Mouse (Mus musculus): ENCODE results near the gene Siah1a. TPM values are rescaled to one million over a fixed set of nuclear protein-coding genes. Genes with fewer than 3 reads are reported as not detected.

Siah1a gene
- polyA plus RNA-seq (2012; rRNA removed): 36.0 and 37.2 TPM in 2 replicates

GRCm38 (mm10) chr8:86745221-86745934 is at the start of gene Siah1a, which contains the start of gene Gm10638:
Siah1a (minus strand) TSS chr8:86745934.
Gm10638 (plus strand) TSS chr8:86745699.
- Histone ChIP-seq H3K4me3 (replicated peaks; ENCODE audit: insufficient read depth, low read depth, low read length) (peak within 1 kb of the TSS; percentile 97), H3K27me3 (ENCODE audit: control insufficient read depth, insufficient read depth, low read length) (no peaks in the 10 kb centered on the region), H3K4me1 (ENCODE audit: control insufficient read depth, insufficient read depth, low read length) (peaks cover 8% of the 10 kb centered on the region; the same call in 1 of the 2 replicates), H3K27ac (ENCODE audit: insufficient read depth, low read length) (peak within 1 kb of the TSS; percentile 85)
- DNase-seq: peak; percentile 71 to 81
- WGBS: under 1% methylated on average over 42 of the region's 88 CpGs
- TF ChIP-seq POLR2A (IDR thresholded peaks at IDR 0.05; ENCODE audit: borderline replicate concordance, insufficient read depth, low read length) (peak; percentile 16; the same call in 1 of the 2 replicates), CTCF (IDR thresholded peaks at IDR 0.05; ENCODE audit: borderline replicate concordance, insufficient read depth, low read depth, low read length) (no peak)

- no peak for DNase-seq
- Histone ChIP-seq H3K4me3 (replicated peaks; ENCODE audit: insufficient read depth, low read depth, low read length) (no peak overlapping the region), H3K27me3 (ENCODE audit: control insufficient read depth, insufficient read depth, low read length) (no peaks in the 10 kb centered on the region), H3K4me1 (ENCODE audit: control insufficient read depth, insufficient read depth, low read length) (no peaks in the 10 kb centered on the region), H3K27ac (ENCODE audit: insufficient read depth, low read length) (no peak overlapping the region)
- WGBS: 50% methylated on average over 6 of the region's 6 CpGs
- no peak for TF ChIP-seq POLR2A (IDR thresholded peaks at IDR 0.05; ENCODE audit: borderline replicate concordance, insufficient read depth, low read length)
- TF ChIP-seq CTCF (IDR thresholded peaks at IDR 0.05; ENCODE audit: borderline replicate concordance, insufficient read depth, low read depth, low read length): no peak
Measured at GRCm38 (mm10) chr8:86794716-86795115, 49.0 kb upstream of the Siah1a start.

GRCm38 (mm10) chr8:86791542-86791941 is 45.8 kb upstream of the Siah1a start:
- 81% methylated on average over 6 of the region's 6 CpGs for WGBS
- TF ChIP-seq POLR2A (IDR thresholded peaks at IDR 0.05; ENCODE audit: borderline replicate concordance, insufficient read depth, low read length): no peak
- TF ChIP-seq CTCF (IDR thresholded peaks at IDR 0.05; ENCODE audit: borderline replicate concordance, insufficient read depth, low read depth, low read length): no peak

DNA sequence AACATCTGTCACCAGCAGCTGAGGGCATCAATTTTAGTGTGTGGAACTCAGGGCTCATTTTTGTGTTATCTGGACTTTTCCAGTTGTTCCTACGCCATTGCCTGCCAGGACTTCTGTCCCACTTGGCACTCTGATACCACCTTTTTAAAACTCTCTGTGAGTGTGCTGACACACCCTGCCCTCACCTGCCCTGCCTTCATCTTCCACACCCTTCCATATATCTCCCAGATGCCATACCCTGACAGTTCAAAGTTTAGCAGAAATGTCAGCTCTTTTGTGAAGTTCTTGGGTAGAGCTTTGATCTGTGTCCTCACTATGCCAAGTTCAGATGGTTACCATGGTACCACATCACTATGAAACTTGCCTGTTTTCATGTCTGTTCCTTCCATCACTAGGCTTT is 43.8 kb upstream of the Siah1a start:
- H3K4me1 ChIP-seq (ENCODE audit: control insufficient read depth, insufficient read depth, low read length): no peaks in the 10 kb centered on the region
- 69% methylated on average over 1 of the region's 1 CpGs for WGBS
- no peaks in the 10 kb centered on the region for H3K27me3 ChIP-seq (ENCODE audit: control insufficient read depth, insufficient read depth, low read length)
- TF ChIP-seq POLR2A (IDR thresholded peaks at IDR 0.05; ENCODE audit: borderline replicate concordance, insufficient read depth, low read length): no peak
- no peak for TF ChIP-seq CTCF (IDR thresholded peaks at IDR 0.05; ENCODE audit: borderline replicate concordance, insufficient read depth, low read depth, low read length)
- DNase-seq: no peak
- H3K4me3 ChIP-seq (replicated peaks; ENCODE audit: insufficient read depth, low read depth, low read length): no peak overlapping the region
- H3K27ac ChIP-seq (ENCODE audit: insufficient read depth, low read length): no peak overlapping the region

More at GRCm38 (mm10) chr8:86791542-86791941, 45.8 kb upstream of the Siah1a start:
- Histone ChIP-seq H3K27me3 (ENCODE audit: control insufficient read depth, insufficient read depth, low read length) (no peaks in the 10 kb centered on the region), H3K27ac (ENCODE audit: insufficient read depth, low read length) (no peak overlapping the region), H3K4me3 (replicated peaks; ENCODE audit: insufficient read depth, low read depth, low read length) (no peak overlapping the region), H3K4me1 (ENCODE audit: control insufficient read depth, insufficient read depth, low read length) (no peaks in the 10 kb centered on the region)
- no peak for DNase-seq

DNA sequence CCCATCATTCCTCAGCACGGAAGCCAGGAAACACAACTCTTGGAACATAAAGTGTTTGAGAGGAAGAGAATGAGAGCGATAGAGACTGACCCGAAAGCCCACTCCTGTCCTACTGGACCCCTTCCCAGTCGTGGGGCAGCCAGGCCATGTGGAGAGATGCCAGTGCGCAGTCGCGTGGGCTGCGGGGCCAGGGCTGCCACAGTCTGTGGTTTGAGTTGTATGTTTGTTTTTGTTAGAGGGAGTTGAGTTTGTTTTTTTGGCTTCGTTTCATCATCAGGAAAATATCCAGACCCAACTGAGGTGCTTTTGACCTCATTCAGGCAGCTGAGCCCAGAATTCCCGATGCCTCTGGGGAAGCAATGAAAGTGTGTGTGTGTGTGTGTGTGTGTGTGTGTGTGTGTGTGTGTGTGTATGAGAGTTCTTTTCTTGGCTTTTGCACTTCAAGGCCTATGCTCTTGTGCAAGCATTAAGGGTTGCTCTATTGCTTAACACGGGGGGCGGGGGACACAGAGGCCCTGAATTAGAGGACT is 42.2 kb upstream of the Siah1a start:
- Histone ChIP-seq H3K27ac (ENCODE audit: insufficient read depth, low read length) (no peak overlapping the region), H3K27me3 (ENCODE audit: control insufficient read depth, insufficient read depth, low read length) (no peaks in the 10 kb centered on the region), H3K4me3 (replicated peaks; ENCODE audit: insufficient read depth, low read depth, low read length) (no peak overlapping the region), H3K4me1 (ENCODE audit: control insufficient read depth, insufficient read depth, low read length) (no peaks in the 10 kb centered on the region)
- no peak for DNase-seq
- 36% methylated on average over 12 of the region's 12 CpGs for WGBS
- no peak for TF ChIP-seq CTCF (IDR thresholded peaks at IDR 0.05; ENCODE audit: borderline replicate concordance, insufficient read depth, low read depth, low read length)
- no peak for TF ChIP-seq POLR2A (IDR thresholded peaks at IDR 0.05; ENCODE audit: borderline replicate concordance, insufficient read depth, low read length)

- Histone ChIP-seq H3K27me3 (ENCODE audit: control insufficient read depth, insufficient read depth, low read length) (no peaks in the 10 kb centered on the region), H3K4me3 (replicated peaks; ENCODE audit: insufficient read depth, low read depth, low read length) (no peak overlapping the region), H3K27ac (ENCODE audit: insufficient read depth, low read length) (no peak overlapping the region), H3K4me1 (ENCODE audit: control insufficient read depth, insufficient read depth, low read length) (no peaks in the 10 kb centered on the region)
- no peak for DNase-seq
- WGBS: 51% methylated on average over 5 of the region's 5 CpGs
- no peak for TF ChIP-seq POLR2A (IDR thresholded peaks at IDR 0.05; ENCODE audit: borderline replicate concordance, insufficient read depth, low read length)
- TF ChIP-seq CTCF (IDR thresholded peaks at IDR 0.05; ENCODE audit: borderline replicate concordance, insufficient read depth, low read depth, low read length): no peak
Measured at GRCm38 (mm10) chr8:86786498-86786897, 40.8 kb upstream of the Siah1a start.

DNA sequence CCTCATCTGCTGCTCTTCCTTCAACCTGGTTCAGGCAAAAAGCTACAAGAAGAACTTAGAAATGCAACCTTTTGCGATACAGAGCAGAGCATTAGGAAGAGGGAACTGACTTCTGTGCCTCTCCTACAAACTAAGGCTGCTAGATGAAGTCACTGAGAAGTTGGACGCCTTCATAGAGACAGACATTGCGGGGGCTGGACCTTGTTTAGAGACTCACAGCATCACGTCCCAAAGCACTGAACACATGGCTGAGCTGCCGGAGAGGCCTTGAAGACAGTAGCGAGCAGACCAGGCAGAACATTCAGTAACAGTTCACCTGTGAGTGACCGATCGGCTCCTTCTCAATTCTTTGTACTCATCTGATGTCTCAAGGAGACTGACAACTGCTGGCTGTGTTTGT is 35.4 kb upstream of the Siah1a start:
- H3K27ac ChIP-seq (ENCODE audit: insufficient read depth, low read length): no peak overlapping the region
- DNase-seq: no peak
- H3K4me3 ChIP-seq (replicated peaks; ENCODE audit: insufficient read depth, low read depth, low read length): no peak overlapping the region
- TF ChIP-seq CTCF (IDR thresholded peaks at IDR 0.05; ENCODE audit: borderline replicate concordance, insufficient read depth, low read depth, low read length) (no peak), POLR2A (IDR thresholded peaks at IDR 0.05; ENCODE audit: borderline replicate concordance, insufficient read depth, low read length) (no peak)
- H3K4me1 ChIP-seq (ENCODE audit: control insufficient read depth, insufficient read depth, low read length): no peaks in the 10 kb centered on the region
- H3K27me3 ChIP-seq (ENCODE audit: control insufficient read depth, insufficient read depth, low read length): no peaks in the 10 kb centered on the region
- WGBS: 92% methylated on average over 8 of the region's 8 CpGs

- Histone ChIP-seq H3K4me3 (replicated peaks; ENCODE audit: insufficient read depth, low read depth, low read length) (no peak overlapping the region), H3K4me1 (ENCODE audit: control insufficient read depth, insufficient read depth, low read length) (no peaks in the 10 kb centered on the region), H3K27me3 (ENCODE audit: control insufficient read depth, insufficient read depth, low read length) (no peaks in the 10 kb centered on the region), H3K27ac (ENCODE audit: insufficient read depth, low read length) (no peak overlapping the region)
- no peak for TF ChIP-seq POLR2A (IDR thresholded peaks at IDR 0.05; ENCODE audit: borderline replicate concordance, insufficient read depth, low read length)
- WGBS: 90% methylated on average over 8 of the region's 8 CpGs
- DNase-seq: no peak
Measured at GRCm38 (mm10) chr8:86779207-86779606, 33.5 kb upstream of the Siah1a start.
